Mouse (Mus musculus): Measurements from ENCODE around the gene Cyth3.

- TF ChIP-seq CTCF (IDR thresholded peaks at IDR 0.05; ENCODE audit: extremely low read depth, insufficient read depth, insufficient read length, insufficient replicate concordance) (no peak), POLR2A (IDR thresholded peaks at IDR 0.05; ENCODE audit: low read depth, low read length) (no peak)
Measured at GRCm38 (mm10) chr5:143632674-143633557, 10.7 kb downstream of the Cyth3 start.

All from spleen, adult 2 months (tissue).